Mouse (Mus musculus) midbrain, embryonic 11.5 days (tissue): ENCODE results near the gene Wbp1. TPM values are rescaled to one million over a fixed set of nuclear protein-coding genes. Genes with fewer than 3 reads are reported as not detected.
A peak's percentile ranks its signal among the peaks of the same experiment; 100 is the strongest.

ENCODE experiments used
- ATAC-seq: fragments of 200-750 bp; cut with Nextera tagmentation; 2 replicates; pipeline ENCODE4 v1.8.0; 2017; ENCODE audit warnings: moderate TSS enrichment, moderate library complexity; ENCODE audit not compliant: low FRiP score
- DNase-seq: peaks from one replicate; pipeline ENCODE4 v3.0.0; 2015; ENCODE audit warnings: low spot score; ENCODE audit errors: missing footprints
- H3K27ac ChIP-seq: fragments of 300-500 bp; sonication (generic); 2 replicates; pipeline ENCODE4 v1.5.1; 2014; ENCODE audit warnings: low read depth, low read length
- H3K27me3 ChIP-seq: fragments of 300-500 bp; sonication (generic); 2 replicates; pipeline ENCODE4 v1.6.1; 2014; ENCODE audit warnings: mild to moderate bottlenecking, low read length, moderate library complexity, mixed read lengths; ENCODE audit not compliant: control insufficient read depth, insufficient read depth
- H3K36me3 ChIP-seq: fragments of 300-500 bp; sonication (generic); 2 replicates; pipeline ENCODE4 v1.6.1; 2014; ENCODE audit warnings: mild to moderate bottlenecking, low read length, moderate library complexity, mixed read lengths; ENCODE audit not compliant: control insufficient read depth, insufficient read depth
- H3K4me1 ChIP-seq: fragments of 300-500 bp; sonication (generic); 2 replicates; pipeline ENCODE4 v1.6.1; 2014; ENCODE audit warnings: low read length; ENCODE audit not compliant: control insufficient read depth, insufficient read depth
- H3K4me2 ChIP-seq: fragments of 300-500 bp; sonication (generic); 2 replicates; pipeline ENCODE4 v1.6.1; 2014; ENCODE audit warnings: mild to moderate bottlenecking, moderate library complexity
- H3K4me3 ChIP-seq: fragments of 300-500 bp; sonication (generic); 2 replicates; pipeline ENCODE4 v1.5.1; 2014; ENCODE audit warnings: low read depth, low read length
- H3K9ac ChIP-seq: fragments of 300-500 bp; sonication (generic); 2 replicates; pipeline ENCODE4 v1.6.1; 2014; ENCODE audit warnings: low read length
- H3K9me3 ChIP-seq: fragments of 300-500 bp; sonication (generic); 2 replicates; pipeline ENCODE4 v1.6.1; 2016; ENCODE audit warnings: low read length; ENCODE audit not compliant: control insufficient read depth
- WGBS: fragments of 180-500 bp; shearing (Covaris S2); extraction: QIAGEN DNeasy Blood & Tissue Kit; methylation state at CpG from one replicate; pipeline ENCODE4 v1.1.7; 2014; 5-methylcytosine and 5-hydroxymethylcytosine counted together
- polyA plus RNA-seq: library from polyadenylated mRNA; unstranded; fragments of >200 nt; fragmentation: Nextera tagmentation; extraction: Ambion mirVana; gene quantifications from 2 replicates; pipeline ENCODE4 v1.2.1, GENCODE M21; 2014

Gene Wbp1
- polyA plus RNA-seq, 1 experiment from 2014 or later, result 153 TPM

DNA sequence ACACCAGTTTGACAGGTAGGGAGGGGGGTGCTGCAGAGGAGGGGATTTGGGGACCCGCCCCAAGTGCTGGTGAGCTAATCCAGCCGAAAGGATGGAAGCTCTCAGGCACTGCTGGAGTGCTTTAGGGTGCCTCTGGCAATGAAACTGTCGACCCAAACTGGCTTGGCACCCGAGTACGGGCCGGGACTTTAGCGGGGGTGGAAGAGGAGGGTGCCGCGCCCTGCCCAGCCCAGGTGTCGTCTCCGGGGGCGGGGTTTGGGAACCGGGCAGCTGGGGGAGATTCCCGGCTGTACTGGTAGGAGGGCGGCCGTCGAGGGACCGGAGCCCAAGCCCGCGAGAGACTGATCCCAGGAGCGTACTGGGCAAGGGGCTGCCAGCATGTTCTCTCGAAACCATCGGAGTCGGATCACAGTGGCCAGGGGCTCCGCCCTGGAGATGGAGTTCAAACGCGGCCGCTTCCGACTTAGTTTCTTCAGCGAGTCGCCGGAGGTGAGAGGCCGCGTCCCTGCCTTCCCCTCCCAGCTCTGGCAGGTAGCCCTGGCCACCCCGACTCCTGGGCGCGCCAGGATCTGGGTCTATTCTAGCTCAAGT is 14.3 kb upstream of the Wbp1 start:
- Histone ChIP-seq H3K36me3 (no peaks in the 10 kb centered on the region), H3K9me3 (no peaks in the 10 kb centered on the region), H3K9ac (peak overlapping the region; percentile 97), H3K27me3 (peaks cover 7% of the 10 kb centered on the region), H3K27ac (no peak overlapping the region), H3K4me1 (peaks cover 36% of the 10 kb centered on the region), H3K4me2 (peak overlapping the region; percentile 86), H3K4me3 (peak overlapping the region; percentile 26)
- DNase-seq, result peak; percentile 89
- no peak for ATAC-seq
- WGBS, result 2% methylated on average over 37 of the region's 37 CpGs

GRCm38 (mm10) chr6:83134951-83135513 is 13.7 kb upstream of the Wbp1 start, which contains the start of gene Rtkn:
TSS of gene Rtkn (plus strand) at chr6:83135463.
- H3K4me1 ChIP-seq, result peaks cover 36% of the 10 kb centered on the region
- H3K9ac ChIP-seq, result peak within 1 kb of the TSS; percentile 97
- ATAC-seq, result no peak
- peak within 1 kb of the TSS; percentile 26 for H3K4me3 ChIP-seq
- peak within 1 kb of the TSS; percentile 86 for H3K4me2 ChIP-seq
- no peak for DNase-seq
- WGBS, result 53% methylated on average over 7 of the region's 7 CpGs
- no peaks in the 10 kb centered on the region for H3K9me3 ChIP-seq
- H3K36me3 ChIP-seq, result no peaks in the 10 kb centered on the region
- peak within 1 kb of the TSS; percentile 99; the same call in 1 of the 2 replicates for H3K27ac ChIP-seq
- H3K27me3 ChIP-seq, result peaks cover 7% of the 10 kb centered on the region

DNA sequence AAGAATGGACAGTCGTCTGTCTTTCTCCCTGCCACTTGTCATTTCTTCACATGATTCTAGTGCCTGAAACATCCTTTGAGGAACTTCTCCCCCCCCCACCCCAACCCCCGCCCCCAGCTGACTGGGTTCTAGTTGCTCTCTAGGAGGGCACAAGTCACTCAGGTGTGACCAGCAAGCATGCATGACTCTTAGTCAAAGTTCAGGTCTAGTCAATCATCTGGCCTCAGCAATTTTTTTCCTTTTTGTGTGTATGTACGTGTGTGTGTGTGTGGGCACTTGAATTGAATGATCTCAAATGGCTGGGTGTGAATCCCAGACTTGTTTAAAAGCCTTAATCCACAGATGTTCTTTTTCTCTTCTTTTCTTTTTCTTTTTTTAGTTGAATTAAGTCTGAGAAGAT is 12.9 kb upstream of the Wbp1 start:
- H3K9ac ChIP-seq, result no peak overlapping the region
- DNase-seq, result no peak
- no peak overlapping the region for H3K27ac ChIP-seq
- no peak for ATAC-seq
- no peaks in the 10 kb centered on the region for H3K9me3 ChIP-seq
- peaks cover 7% of the 10 kb centered on the region for H3K27me3 ChIP-seq
- WGBS, result 60% methylated on average over 3 of the region's 3 CpGs
- no peak overlapping the region for H3K4me3 ChIP-seq
- H3K36me3 ChIP-seq, result no peaks in the 10 kb centered on the region
- no peak overlapping the region for H3K4me2 ChIP-seq
- peaks cover 32% of the 10 kb centered on the region for H3K4me1 ChIP-seq

DNA sequence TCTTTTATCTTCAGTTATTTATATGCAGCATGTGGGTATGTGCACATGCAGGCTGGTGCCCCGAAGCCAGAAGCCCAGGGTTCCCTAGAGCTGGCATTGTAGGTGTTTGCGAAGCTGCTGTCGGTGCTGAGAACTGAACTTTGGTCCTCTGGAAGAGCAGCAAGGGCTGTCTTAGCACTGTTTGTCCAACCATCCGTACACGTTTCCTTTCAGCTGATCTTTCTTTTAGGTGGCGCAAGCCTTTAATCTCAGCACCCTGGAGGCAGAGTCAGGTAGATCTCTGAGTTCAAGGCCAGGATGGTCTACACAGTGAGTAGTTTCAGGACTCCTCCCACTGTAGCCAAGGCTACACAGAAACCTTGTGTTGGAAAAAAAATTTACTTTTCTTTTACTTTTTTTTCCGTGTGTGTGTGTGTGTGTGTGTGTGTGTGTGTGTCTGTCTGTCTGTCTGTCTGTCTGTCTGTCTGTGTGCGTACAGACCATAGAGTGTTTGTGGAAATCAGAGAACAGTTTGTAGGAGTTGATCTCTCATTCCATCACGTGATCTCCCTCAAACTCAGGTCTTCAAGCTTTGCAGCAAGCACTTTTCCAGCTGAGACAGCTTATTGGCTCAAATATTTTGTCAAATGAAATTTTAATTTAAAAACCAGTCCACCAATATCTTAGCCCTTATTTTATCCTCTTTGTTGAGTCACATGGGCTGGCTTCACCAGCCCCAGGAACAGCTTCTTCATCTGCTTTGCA is 11.0 kb upstream of the Wbp1 start:
- Histone ChIP-seq H3K4me3 (no peak overlapping the region), H3K9ac (no peak overlapping the region), H3K27me3 (peaks cover 7% of the 10 kb centered on the region), H3K27ac (no peak overlapping the region), H3K4me1 (peaks cover 20% of the 10 kb centered on the region), H3K9me3 (no peaks in the 10 kb centered on the region), H3K4me2 (no peak overlapping the region), H3K36me3 (no peaks in the 10 kb centered on the region)
- ATAC-seq (no peak), DNase-seq (no peak)
- WGBS, result 88% methylated on average over 9 of the region's 9 CpGs

- Histone ChIP-seq H3K9me3 (no peaks in the 10 kb centered on the region), H3K4me1 (peaks cover 12% of the 10 kb centered on the region), H3K27me3 (peaks cover 7% of the 10 kb centered on the region), H3K9ac (no peak overlapping the region), H3K36me3 (no peaks in the 10 kb centered on the region), H3K27ac (no peak overlapping the region), H3K4me2 (no peak overlapping the region), H3K4me3 (no peak overlapping the region)
- 85% methylated on average over 6 of the region's 6 CpGs for WGBS
- ATAC-seq (no peak), DNase-seq (no peak)
These were observed 10.2 kb upstream of the Wbp1 start for GRCm38 (mm10) chr6:83131469-83132034.

DNA sequence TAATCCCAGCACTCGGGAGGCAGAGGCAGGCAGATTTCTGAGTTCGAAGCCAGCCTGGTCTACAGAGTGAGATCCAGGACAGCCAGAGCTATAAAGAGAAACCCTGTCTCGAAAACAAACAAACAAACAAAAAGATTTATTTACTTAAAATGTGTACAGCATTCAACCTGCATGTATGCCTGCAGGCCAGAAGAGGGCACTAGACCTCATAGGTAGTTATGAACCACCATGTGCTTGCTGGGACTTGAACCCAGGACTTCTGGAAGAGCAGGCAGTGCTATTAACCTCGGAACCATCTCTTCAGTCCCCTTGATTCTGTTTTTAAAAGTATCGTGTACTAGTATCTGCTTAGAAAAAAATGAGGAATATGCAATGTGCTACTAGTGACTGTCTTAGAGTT is 6.1 kb upstream of the Wbp1 start:
- ATAC-seq (no peak), DNase-seq (no peak)
- Histone ChIP-seq H3K9me3 (no peaks in the 10 kb centered on the region), H3K4me3 (no peak overlapping the region), H3K27ac (no peak overlapping the region), H3K36me3 (no peaks in the 10 kb centered on the region), H3K4me2 (no peak overlapping the region), H3K4me1 (peaks cover 20% of the 10 kb centered on the region), H3K9ac (no peak overlapping the region), H3K27me3 (no peaks in the 10 kb centered on the region)
- WGBS, result 94% methylated on average over 5 of the region's 5 CpGs

- no peak for DNase-seq
- ATAC-seq, result no peak
- Histone ChIP-seq H3K4me2 (peak within 1 kb of the TSS; percentile 85), H3K4me3 (peak within 1 kb of the TSS; percentile 72), H3K27ac (peak within 1 kb of the TSS; percentile 48; the same call in 1 of the 2 replicates), H3K36me3 (no peaks in the 10 kb centered on the region), H3K4me1 (peaks cover 27% of the 10 kb centered on the region), H3K27me3 (no peaks in the 10 kb centered on the region), H3K9me3 (no peaks in the 10 kb centered on the region), H3K9ac (peak within 1 kb of the TSS; percentile 80)
- WGBS, result 30% methylated on average over 5 of the region's 5 CpGs
These were observed 4.0 kb upstream of the Wbp1 start, which contains the start of gene Ino80b for GRCm38 (mm10) chr6:83125331-83125730. TSS of gene Ino80b (minus strand) at chr6:83125431.

DNA sequence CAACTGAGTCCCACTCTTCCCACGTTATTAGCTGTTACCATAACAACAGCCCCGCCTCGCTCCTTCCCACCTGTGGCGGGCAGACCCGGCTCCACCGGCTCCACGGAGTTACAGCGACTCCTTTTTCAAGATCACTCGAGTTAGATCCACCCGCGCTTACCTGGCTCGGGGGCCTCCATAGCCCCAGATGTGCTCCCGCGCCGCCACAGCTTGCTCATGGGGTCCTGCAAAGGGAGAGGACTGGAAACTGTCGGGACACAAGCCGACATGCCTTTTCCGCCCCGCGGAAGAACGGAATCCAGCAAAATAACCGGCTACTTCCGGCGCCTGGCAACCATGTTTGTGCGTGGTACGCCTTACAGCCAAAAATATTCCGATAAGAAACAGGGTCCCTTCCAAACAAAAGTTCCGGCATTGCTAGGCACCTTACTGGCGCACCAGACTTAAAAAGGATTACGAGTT is 3.5 kb upstream of the Wbp1 start:
- H3K27ac ChIP-seq, result peak overlapping the region; percentile 48; the same call in 1 of the 2 replicates
- H3K4me3 ChIP-seq, result peak overlapping the region; percentile 72
- peak overlapping the region; percentile 80 for H3K9ac ChIP-seq
- peak overlapping the region; percentile 85 for H3K4me2 ChIP-seq
- WGBS, result under 1% methylated on average over 30 of the region's 30 CpGs
- H3K9me3 ChIP-seq, result no peaks in the 10 kb centered on the region
- H3K4me1 ChIP-seq, result peaks cover 32% of the 10 kb centered on the region
- H3K36me3 ChIP-seq, result no peaks in the 10 kb centered on the region
- DNase-seq (peak; percentile 99), ATAC-seq (peak; percentile 1; the same call in 1 of the 2 replicates)
- no peaks in the 10 kb centered on the region for H3K27me3 ChIP-seq
